Mouse (Mus musculus) embryo, embryonic 11 days (tissue): ENCODE measurements around the gene Lmna.
A peak's percentile ranks its signal among the peaks of the same experiment; 100 is the strongest.

Experiments used
- DNase-seq: peaks from one replicate; pipeline ENCODE4 v3.0.0-alpha.2; 2015

Lmna gene

DNA sequence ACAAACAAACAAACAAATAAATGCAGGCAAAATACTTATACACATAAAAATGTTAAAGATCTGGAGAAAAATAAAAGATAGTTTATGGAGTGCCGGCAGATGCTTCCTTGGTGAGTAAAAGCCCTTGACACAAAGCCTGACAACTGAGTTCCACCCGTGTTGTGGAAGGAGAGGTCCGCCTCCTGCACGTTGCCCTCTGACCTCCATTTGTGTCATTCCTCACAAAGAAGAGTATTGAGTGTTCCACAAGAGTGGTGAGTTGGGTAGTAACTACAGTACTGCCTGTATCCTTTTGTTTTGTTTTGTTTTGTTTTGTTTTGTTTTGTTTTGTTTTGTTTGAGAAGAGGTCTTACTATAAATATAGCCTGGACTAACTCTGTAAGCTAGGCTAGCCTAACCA is 10.2 kb downstream of the Lmna start:
- no peak for DNase-seq

DNA sequence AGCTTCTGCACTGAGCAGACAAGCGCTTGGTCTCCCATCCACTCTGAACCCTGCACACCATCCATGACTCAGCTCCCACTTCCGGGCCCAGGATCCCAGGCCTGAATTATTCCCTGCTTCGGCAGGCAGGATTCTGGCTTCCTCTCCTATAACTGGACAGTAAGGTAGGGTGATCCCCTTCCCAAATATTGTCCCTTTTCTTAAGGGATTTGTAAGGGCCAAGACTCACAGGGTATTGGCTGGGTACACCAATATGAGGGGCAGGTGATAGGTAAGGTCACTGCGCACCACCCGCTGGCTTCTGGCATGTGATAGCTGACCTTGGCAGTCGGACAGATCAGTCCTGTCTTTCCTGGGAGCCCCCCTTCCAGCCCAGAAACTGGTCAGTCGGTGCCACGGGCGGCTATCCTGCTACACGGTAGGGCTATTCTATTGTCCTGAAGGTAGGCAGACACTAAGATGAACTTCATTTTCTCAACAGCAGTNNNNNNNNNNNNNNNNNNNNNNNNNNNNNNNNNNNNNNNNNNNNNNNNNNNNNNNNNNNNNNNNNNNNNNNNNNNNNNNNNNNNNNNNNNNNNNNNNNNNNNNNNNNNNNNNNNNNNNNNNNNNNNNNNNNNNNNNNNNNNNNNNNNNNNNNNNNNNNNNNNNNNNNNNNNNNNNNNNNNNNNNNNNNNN is 13.9 kb downstream of the Lmna start:
- DNase-seq = no peak

DNA sequence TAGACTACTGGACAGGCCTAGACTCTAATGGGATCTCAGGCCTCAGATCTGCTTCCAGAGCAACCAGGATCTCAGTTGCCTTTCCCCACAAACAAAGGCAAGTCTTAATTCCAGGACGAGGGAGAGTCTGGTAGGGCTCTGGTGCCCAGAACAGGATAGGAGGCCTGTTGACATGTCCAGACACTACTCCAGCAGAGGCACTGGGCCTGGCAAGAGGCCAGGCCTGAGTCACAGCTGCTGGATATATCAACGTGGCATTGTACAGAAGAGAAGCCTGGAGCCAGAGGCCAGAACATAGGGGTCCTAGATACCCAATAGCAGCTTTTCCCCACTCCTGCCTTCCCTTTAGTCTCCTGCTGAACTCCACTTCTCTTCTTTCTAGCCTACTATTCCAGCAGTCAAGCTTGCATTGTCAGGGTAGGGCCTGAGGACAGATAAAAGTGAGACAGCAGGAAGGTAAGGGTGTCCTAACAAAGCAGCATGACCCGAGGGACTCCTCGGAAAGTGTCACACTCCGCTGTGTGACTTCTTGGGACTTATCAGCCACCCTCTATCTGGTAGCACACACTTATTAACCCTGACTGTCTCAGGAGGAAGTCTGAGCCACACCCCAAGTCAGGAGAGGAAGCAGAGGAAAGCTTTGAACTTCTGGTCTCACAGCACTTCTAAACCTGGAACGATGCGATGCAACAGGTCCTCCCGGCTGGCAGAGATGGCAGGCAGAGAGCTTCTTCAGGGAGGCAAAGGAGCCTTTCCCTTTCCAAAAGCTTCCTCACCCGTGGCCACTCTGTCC is 14.7 kb downstream of the Lmna start:
- no peak for DNase-seq

DNA sequence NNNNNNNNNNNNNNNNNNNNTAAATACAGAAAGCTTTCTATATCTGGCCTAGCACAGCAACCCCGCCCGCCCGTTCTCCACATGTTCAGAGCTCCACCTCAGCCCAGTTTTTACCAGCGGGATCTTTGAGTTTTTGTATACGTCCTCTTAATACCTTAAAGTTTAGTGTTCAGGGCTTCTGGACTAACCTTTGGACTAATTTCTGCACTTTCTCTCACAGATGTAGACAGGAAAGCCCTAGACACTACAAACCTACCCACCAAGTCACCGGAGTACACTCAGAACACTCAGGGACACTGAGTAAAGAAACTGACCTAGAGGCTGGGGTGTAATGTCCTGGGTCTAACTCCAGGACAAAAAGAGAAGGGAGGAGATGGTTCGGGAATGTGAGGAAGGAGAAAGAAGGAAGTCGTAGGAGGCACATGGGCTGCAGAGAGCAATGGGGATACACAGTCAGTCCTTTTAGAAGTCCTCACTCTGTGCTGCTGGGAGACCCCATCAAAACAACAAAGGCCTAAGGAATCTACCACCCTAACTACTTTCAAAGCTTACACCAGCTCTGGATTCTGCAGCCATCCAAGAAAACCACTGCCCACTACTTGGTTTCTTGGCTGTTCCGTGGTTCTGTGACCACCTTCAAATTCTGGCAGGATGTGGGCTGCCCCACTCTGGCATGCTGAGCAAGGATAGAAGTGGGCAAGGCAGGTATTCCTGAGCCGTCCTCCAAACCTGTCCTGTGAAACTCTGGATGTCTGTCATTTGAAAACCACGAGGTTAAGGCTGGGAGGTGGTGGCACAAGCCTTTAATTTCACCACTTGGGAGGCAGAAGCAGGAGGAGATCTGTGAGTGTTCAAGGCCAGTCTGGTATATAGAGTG is 15.8 kb downstream of the Lmna start:
- DNase-seq = no peak

DNA sequence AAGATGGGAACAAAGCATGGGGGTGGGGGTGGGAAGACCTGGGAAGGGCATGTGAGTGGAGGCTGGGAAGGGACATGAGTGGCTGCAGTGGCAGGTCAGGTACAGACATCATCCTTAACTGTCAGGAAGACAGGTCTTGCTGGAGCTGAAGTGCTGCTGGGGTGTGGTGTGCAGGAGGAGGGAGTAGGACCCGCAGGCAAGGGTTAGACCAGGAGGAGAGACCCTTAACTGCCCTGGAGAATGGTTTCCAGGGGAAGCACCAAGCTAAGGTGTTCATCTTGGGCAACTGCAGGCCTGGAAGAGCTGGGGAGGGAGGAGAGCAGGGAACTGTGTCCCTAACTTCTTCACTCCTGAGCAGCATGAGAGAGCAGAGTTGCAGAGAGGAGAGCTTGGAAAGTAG is 22.4 kb downstream of the Lmna start:
- DNase-seq = no peak

DNA sequence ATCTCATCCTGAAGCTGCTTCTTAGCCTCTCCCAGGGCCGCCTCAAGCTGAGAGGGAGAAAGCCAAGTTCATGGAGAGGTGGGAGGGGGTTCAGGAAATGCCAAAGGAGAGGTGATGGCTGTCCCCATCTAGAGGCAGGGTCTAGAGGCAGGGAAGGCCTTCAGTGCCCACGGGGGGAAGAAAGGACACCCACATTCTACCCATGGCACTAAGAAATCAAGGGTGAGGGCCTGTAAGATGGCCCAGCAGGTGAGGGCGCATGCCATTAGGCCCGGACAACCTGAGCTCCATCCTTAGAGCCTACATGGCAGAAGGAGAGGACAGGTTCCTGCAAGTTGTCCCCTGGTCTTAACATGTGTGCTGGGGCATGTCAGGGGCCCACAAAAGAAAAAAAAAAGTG is 22.9 kb downstream of the Lmna start:
- no peak for DNase-seq

DNA sequence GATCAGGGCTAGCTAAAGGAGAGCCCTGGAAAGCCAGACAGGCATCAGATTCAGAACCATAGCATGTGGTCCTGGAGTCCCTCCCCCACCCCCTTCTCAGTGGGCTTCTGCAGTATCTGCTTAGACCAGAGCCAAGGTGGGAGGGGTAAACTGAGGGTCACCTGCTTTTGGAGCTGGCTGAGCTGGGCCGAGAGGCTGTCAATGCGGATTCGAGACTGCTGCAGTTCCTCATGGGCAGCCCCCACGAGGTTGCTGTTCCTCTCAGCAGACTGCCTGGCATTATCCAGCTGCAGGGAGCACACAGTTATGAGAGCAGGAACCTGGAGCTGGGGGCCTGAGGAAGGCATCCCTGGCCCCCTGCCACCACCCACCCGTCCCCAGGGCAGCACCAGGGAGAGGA is 23.7 kb downstream of the Lmna start:
- no peak for DNase-seq

DNA sequence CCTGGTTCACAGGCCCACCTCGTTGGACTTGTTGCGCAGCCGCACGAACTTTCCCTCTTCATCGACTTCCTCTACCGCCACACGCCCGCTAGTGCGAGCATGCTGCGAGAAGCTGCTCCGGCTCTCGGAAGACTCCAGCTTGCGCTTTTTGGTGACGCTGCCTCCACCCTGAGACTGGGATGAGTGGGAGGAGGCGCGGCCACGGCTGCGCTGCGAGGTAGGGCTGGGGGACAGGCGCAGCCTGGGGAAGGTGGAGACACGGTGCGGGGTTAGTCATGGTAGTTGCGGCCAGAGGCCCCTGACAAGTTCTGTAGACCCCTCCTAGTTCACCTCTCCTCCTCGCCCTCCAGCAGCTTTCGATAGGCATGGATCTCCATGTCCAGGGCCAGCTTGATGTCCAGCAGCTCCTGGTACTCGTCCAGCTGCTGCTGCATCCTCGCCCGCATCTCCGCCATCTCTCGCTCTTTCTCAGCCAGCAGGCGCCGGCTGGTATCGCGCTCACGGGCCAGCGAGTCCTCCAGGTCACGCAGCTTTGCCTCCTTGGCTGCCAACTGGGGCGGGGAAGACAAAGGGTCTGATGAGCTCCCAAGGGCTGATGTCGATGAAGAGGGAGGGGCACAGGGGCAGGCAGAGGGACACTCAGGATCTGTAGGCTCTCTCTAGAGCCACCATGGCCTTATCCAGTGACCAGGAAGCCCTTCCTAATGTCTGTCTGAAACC is 25.0 kb downstream of the Lmna start:
- DNase-seq = peak; percentile 69

DNA sequence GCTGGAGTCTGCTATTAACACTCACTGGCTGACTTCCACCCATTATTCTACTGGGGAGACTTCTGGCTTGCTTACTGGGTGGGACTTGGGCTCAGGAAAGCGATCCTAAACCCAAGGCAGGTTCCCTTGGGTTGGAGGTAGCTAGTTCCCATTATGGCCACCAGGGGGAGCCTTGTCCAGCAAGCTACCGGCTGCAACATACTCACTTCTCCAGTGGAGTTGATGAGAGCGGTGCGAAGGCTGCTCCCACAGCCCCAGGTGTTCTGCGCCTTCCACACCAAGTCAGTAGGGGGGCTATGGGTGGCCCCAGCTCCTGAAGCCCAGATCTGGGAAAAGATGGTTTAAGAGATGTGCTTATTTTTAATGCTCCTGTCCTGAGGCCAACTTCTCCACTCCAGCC is 26.1 kb downstream of the Lmna start:
- DNase-seq = peak; percentile 86

DNA sequence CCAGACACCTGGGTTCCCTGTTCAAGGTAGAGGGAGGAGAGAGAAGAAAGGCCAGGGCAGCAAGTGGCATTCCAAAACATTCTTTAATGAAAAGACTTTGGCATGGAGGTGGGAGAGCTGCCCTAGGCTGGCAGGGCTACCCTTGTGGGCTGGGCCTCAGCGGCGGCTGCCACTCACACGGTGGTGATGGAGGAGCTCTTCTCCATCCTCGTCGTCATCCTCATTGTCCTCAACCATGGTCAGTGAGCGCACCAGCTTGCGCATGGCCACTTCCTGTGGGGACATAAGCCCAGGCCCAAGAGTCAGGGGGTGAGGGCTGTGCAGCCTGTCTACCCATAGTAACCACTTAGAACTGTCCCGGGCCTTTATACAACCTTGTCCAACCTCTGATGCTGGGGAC is 26.6 kb downstream of the Lmna start:
- no peak for DNase-seq

DNA sequence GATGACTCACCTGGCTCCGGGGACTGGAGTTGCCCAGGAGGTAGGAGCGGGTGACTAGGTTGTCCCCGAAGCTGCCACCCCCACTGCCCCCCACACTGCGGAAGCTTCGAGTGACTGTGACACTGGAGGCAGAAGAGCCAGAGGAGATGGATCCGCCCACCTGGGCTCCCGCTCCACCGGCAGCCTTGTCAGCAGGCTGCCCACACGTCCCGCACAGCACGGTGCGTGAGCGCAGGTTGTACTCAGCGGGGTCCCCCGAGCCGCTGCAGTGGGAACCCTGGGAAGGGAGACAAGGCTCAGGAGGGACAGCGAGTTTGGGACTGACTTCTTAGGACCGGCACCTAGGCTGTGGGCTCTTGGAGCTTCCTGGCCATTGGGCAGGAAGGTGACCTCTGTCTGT is 27.4 kb downstream of the Lmna start:
- no peak for DNase-seq

DNA sequence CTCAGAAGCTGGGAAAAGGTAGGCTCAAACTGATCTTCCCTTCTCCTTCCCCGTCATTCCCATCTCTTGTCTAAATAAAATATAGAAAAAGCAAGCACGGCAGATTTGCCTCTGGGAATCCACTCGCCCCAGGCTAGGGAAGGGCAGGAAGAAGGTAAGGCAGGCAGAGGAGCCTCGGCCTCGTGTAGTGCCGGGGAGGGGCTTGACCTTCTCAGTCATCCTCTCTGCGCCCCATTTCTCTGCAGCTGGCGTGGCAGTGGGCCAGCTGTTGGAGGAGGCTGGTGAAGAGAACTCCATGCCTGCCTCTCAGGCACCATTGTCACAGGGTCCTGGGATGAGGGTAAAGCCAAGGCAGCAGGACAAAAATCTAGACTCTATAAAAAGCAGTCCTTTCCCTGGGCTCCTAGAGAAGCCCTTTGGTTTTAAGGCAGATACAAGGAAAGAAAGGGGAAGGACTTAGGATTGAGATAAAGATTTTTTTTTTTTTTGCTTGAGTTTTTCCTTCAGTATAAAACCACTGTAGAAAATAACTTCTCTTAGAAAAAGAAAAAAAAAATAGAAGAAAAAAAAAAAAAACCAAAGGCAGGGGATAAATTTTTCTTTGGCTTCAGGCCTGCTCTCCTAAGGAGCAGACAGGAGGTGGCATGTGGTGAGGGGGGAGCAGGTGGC is 28.2 kb downstream of the Lmna start:
- no peak for DNase-seq

DNA sequence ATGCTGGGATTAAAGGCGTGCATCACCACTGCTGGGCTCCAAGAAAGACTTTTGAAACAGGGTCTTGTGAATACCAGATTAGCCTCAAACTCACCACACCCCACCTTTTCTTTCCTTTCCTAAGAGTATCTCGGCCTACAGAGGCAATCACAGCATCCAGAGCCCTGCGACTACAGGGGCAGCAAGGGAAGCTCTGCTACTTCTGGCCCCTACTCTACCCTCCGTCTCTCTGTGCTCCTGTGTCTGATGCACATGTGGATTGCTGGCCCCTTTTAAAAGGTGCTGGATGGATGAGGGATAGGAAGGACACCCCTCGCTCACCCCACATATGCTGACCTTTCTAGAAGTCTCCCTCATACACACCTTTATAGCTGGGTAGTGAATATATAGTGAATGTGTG is 29.1 kb downstream of the Lmna start:
- no peak for DNase-seq

DNA sequence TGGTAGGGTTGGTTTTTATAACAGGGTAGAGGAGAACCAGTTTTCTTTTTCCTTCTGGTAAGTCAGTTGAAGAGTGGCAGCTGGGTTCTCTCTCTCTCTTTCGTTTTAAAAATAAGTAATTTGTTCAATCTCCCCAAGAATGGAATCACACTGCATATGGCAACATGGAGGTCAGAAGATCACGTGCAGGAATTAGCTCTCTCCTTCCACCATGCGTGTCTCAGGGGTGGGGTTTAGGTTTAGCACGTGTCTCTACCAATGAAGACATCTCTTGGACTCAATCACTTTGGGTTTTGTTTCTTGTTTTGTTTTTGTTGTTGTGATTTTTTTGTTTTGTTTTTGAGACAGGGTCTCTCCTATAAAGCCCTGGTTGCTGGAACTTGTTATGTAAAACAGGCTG is 29.9 kb downstream of the Lmna start:
- DNase-seq = no peak

DNA sequence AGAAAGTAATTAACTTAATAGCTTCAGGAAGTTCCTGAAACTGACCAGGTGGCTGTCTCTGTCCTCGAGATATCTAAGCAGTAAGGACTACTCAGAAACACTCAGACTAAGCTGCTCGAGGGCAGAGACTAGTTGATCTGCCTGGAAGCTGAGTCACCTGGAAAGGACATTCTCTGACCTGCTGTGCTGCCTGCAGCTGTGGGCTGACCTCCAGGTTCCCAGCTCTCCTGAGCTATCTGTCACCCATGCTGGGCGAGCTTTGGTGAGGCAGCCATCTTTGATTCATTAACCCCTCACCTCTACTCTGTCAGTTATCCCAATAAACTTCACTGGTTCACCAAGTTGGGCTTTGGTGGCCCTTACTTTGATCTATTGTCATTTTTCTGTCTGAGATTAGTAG is 30.6 kb downstream of the Lmna start:
- DNase-seq = no peak

DNA sequence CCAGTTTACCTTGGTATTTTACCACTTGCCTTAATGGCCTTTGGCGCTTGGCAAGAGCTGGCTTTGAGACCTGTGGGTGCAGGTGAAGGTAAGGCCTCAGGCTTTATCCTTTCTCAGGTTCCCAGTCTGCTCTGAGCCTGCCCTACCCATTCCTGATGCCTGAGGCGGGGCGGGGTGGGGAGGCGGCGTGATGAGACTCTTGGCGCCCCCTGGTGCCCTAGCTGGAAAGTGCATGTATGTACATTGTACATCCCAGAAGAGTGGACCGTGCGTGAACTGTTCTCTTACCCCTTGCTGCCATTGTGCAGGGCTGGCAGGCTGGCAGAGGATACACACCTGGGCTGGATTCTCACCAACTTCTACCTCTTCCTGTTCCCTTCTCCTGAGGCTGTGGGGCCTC is 32.0 kb downstream of the Lmna start:
- peak; percentile 90 for DNase-seq

DNA sequence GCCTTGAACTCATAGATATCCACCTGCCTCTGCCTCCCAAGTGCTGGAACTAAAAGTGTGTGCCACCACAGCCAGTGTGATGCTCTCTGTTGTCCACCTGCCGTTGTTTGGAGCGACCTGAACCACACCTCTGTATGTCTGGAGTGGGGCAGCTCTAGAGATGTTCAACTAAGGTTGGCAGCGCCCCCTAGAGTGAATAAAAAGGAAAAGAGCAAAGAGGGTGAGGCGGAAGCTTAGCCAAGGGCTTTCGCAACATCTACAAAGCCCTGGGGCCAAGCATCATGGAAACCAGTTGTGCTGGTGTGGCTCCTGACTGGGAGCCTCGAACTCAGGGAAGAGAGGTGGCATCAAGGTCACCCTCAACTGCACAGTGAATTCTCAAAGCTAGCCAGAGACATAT is 33.4 kb downstream of the Lmna start:
- no peak for DNase-seq

DNA sequence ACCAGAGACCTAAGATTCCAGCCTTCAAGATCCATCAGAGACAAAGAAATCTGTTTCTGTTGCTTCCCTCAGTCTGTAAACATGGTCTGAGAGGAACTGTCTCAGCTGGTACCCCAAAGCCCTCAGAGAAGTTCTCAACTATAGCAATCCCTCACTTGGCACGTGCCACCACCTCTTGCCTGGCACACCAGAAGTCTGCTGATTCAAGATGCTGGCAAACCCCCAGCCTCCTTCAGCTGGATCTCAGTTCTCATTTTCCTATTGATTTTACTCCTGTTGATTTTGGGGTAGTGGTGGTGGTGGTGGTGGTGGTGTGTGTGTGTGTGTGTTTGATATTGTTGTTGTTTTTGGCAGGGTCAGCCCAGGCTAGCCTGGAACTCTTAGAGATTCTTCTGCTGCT is 36.2 kb downstream of the Lmna start:
- no peak for DNase-seq

DNA sequence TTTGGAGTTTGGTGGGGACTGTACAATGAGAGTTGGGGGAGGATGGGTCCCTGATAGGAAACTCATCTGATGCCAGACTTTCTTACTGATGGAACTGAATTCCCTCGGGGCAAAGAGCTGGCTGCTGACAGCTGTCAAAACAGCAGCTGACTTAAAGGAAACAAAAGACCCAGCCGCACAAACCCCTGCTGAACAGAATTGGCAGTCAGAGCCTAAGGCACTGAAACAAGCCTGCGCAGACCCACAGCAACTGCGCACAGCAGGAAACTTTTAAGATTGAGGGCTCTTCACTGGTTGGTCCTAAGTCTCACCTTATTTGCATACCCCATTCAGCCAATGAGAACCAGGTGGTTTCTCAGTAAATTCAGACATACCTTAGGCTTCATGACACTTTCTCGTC is 36.7 kb downstream of the Lmna start:
- DNase-seq = peak; percentile 68

DNA sequence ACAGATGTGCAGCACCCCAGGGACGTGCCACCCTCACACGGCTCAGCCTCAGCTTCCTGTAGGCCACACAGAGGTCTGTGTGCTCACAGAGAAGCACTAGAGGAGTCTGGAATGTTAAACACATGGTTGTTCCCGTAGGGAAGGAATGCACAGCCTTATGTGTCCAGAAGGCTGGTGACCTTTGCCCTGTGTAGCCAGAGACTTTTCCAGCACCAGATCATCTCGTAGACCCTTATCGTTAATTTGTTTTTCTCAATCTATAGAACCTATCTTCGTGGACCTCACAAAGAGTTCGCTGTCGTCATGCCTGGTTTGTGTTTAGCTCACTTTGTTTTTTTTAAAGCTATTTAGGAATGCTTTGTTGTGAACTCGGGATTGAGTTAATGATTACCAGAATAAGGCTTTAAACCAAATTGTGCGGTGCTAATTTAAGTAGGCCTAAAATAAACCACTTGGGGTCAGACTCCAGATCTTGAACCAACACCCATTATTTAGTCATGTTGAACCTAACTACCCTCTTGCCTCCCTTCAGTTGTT is 38.7 kb downstream of the Lmna start:
- DNase-seq = no peak

DNA sequence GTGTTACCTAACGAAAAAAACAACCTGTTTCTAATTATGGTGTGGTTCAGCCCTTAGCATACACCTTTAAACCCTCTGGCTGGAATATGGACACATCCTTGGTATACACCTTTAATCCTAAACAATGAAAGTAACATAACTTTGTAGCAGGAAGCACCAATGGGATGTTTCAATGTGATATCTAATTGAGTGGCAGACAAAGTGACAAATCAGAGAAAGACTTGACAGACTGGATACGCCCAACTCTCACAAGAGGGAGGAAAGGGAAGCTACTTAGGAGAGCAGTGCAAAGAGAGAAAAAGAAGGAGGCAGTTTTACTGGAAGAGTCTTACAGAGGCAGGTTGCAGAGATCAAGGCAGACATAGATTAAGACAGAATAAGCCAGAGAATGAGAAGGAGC is 40.3 kb downstream of the Lmna start:
- no peak for DNase-seq

DNA sequence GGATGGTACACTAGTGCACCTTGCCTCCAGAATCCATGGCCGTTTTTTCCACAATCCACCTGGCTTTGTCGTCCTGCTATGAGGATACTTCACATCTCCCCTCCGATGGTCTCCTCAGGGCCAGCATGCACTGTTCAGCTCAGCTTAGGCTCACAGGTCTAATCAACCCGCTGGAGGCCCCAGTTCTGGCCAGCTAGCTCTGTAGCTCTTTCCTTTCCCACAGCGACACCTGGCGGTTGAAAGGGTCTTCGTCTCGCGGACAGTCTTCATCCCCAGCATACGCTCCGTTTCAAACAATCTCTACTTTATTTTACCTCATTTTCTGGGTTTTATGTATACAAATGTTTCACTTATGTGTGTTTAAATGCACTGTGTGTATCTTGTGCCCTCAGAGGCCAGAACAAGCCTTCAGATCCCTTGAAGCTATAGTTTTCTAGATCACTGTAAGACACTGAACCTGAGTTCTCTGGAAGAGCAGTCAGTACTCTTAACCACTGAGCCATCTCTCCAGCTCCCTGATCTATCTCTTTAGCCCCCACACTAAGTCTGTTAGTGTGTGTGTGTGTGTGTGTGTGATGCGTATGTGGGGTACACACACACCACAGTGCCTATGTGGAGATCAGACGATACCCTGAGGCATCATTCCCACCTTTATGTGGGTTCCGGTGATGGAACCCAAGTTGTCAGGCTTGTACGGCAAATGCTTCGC is 42.5 kb downstream of the Lmna start:
- DNase-seq = peak; percentile 95
